Mouse (Mus musculus) thymus, postnatal 36 days (tissue): ENCODE data around the gene Espnl.

Experiments
- DNase-seq, 2 experiments: peaks; one replicate each; pipeline ENCODE4 v3.0.0; 2022; ENCODE audit warnings: mixed read lengths in 2 of 2

Espnl gene

GRCm38 (mm10) chr1:91390369-91390768 is 68.5 kb downstream of the Espnl start:
- DNase-seq, result no peak

DNA sequence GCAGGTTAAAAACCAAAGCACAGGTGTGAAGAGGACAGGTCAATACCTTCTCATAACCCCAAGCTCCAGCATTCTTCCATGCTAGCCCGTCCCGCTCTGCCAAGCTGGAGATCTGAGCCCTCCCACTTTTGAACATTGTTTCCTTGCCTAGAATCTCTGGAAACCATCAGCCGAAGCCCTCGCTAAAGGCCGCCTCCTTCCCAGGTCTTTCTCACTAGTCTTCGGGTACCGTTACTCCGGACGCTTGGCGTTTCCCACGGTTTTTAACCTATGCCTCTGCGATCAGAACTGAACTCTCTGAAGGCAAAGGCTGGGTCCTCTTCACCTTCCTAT is 76.0 kb downstream of the Espnl start:
- no peak for DNase-seq
